Mouse (Mus musculus) urinary bladder, postnatal 36 days (tissue): ENCODE measurements around the gene Mfsd11.
"Not testable (repeated sequence)": the region's sequence is repeated elsewhere in the genome, so short reads cannot be mapped to it uniquely, and the experiment has no call there.

Experiments
- DNase-seq, 2 experiments: peaks; one replicate each; pipeline ENCODE4 v3.0.0; 2022; ENCODE audit warnings: low spot score in 2 of 2, mixed read lengths in 1 of 2

Gene Mfsd11

DNA sequence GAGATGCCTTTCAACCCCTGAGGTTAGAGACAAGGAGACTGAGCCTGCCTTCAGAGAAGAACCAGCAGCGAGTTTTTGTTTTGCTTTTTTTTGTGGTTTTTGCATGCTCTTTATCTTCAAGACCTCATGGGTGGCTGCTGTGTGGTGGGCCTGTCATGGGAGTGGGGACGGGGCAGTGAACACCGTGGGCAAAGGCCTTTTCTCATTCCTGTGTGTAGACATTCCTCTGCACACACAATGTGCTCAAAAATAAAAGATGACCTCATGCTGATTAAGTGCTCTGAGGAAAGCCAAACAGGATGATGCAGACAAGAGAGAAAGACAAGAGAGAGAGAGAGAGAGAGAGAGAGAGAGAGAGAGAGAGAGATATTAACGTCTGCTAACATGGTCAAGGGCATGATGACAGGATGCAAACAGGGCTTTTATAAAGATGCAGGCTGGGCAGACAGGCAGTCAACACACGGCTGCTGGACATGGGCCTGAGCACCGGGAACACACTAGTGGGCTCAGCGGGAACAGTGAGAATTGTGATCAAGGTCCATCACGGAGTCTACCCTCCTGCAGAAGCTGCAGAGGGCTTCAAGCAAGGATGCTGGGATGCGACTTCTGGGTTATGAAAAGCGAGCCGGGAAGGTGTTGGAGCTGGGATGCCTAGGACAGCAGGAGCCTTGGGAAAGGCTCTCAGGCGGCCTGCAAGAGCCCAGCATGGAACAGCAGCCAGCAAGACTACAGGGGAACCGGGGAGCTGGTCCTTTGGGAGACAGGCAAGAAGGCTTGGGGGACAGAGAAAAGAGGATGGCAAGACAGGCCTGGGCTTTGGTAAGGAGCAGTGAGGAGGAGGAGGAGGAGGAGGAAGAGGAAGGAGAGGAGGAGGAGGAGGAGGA lies 30.9 kb upstream of the Mfsd11 start:
- no peak for DNase-seq

- DNase-seq, result no peak
These were observed 30.0 kb upstream of the Mfsd11 start for GRCm38 (mm10) chr11:116822215-116822614.

GRCm38 (mm10) chr11:116822626-116823025 lies 29.6 kb upstream of the Mfsd11 start:
- DNase-seq, result no peak

- no peak for DNase-seq
These were observed 29.0 kb upstream of the Mfsd11 start for GRCm38 (mm10) chr11:116823255-116823654.

GRCm38 (mm10) chr11:116823885-116824284 lies 28.4 kb upstream of the Mfsd11 start:
- DNase-seq, result not testable (repeated sequence)

- no peak for DNase-seq
These were observed 27.0 kb upstream of the Mfsd11 start for GRCm38 (mm10) chr11:116825230-116825629.

DNA sequence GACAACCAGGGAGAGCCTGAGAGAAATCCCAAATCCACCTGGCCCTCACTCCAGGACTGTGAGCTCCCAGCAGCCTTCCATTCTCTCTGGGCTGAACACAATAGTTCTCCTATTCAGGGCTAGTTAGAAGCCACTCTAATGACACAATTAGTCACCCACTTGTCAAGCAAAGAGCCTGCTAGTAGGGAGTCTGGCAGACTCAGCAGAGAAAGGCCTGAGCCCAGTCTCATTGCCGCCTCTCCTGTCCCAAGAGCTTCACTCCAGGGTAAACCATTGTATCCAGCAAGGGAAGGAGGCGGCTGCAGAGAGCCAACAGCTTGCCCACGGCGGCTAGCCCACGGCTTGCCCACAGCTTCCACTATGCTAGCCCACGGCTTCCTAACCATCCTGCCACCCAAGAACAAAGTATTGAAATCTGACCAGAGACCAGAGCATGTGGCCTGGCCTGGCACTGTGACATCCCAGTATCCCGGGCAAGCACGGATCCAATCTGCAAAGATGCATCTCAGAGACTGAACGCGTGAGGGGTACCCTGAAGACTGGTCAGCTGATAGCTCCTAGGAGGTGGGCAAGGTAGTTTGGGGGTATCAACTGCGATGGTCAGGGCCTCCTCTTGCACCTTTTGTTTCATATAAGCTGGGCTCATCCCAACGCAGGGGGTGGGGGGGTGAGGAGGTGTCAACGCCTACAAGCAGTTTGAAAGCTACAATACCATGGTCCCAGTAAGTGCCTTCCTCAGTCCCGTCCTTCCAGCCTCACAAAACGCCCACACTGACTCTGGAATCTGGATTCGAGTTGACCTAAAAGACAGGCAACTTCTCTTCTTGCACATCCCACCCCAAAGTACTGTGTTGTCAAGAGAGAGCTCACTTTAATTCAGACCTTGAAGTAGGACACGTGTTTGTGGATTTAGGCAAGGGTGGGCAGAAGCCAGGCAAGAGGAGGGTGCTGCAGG lies 25.4 kb upstream of the Mfsd11 start:
- DNase-seq, result no peak

DNA sequence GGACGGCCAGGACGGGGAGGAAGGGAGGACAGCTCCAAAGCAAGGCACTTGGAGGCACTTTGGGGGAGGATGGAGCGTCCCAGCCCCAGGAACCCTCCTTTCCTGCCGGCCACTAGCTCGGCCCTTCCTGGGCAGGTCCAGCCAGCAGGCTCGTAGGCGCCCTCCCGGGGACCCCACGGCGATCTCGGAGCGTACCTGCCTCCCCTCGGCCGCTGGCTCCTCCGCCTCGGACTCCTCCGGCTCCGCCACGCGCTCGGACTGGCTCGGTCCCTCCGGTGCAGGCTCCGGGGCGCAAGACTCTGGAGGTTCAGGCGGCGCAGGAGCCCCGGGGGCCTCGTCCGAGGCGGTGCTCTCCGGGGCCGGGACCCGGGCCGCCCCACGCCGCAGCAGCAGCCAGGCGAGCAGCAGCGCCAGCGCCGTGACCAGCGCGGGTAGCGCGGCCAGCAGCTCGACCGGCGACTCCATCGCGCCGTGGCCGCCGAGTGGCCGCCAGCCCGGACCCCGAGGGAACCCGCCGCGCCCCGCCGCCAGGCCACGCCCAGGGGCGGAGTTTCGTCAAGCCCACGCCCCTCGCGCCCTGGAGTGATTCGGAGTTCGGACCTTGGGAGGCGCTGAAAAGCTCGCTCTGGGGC lies 24.6 kb upstream of the Mfsd11 start, which contains the start of gene Mxra7:
Gene Mxra7, minus strand, starts transcription at position 513 of the 632 bp plus-strand sequence.
- DNase-seq, result peak; percentile 79 to 83

GRCm38 (mm10) chr11:116832172-116832685 lies 20.0 kb upstream of the Mfsd11 start:
- peak in 1 of 2 experiments; percentile 43 for DNase-seq

- no peak for DNase-seq
These were observed 17.3 kb upstream of the Mfsd11 start for GRCm38 (mm10) chr11:116834954-116835353.

GRCm38 (mm10) chr11:116836283-116836682 lies 16.0 kb upstream of the Mfsd11 start:
- no peak for DNase-seq

DNA sequence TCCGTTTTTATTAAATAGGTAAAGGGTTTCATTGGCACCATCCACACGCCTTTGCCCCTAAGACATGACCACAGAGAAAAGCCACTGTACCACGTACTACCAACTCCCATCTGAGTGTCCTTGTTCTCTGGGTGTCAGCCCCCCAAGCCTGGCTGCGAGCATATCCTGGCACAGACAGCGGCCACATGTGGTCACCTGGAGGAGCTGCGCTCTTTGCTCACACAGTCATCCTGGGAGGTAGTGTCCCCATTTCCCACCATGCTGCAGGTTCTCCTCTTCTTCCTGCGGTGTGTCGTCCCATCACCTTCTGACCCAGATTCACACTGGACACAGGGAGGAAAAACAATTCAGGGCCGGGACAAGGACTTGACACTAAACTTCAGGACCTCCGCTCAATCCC lies 14.8 kb upstream of the Mfsd11 start:
- no peak for DNase-seq

DNA sequence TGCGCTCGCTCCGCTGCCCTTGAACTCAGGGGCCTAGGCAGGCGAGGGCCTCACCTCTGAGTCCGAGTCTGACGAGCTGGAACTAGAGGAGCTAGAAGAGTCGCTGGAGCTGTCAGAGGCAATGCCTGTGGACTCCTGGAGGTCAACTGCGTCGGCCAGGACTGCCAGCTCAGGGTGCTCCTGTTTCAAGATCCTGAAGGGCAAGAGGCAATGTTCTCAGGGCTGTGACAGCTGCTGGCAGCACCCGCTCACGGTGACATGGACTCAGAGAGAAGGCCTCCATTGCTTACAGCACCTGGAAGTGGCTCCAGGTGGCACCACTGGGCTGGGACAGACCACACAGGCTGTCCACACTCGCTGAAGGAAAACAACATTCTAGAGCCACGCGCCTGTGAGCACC lies 13.3 kb upstream of the Mfsd11 start:
- no peak for DNase-seq

GRCm38 (mm10) chr11:116839601-116840000 lies 12.6 kb upstream of the Mfsd11 start:
- DNase-seq, result no peak

DNA sequence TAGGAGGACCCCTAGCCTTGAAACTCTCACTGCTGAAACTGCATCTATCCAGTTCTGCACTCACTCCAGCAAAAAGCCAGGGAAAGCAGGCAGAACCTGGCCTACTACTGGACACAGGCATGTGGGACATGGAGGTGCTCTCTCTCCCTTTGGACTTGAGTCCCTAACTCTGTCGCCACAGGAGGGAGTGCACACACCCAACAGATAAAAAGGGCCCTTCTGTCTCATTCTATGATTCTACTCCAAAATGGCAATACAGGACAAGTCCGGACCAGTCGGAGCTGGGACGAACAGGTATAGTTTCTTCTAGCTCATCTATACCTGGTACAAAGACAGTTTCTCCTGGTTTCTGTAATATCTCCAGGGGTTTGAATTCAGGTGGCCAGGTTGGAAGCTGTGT lies 11.5 kb upstream of the Mfsd11 start:
- DNase-seq, result no peak

GRCm38 (mm10) chr11:116842531-116843260 lies 9.5 kb upstream of the Mfsd11 start:
- DNase-seq, result peak; percentile 39 to 55

DNA sequence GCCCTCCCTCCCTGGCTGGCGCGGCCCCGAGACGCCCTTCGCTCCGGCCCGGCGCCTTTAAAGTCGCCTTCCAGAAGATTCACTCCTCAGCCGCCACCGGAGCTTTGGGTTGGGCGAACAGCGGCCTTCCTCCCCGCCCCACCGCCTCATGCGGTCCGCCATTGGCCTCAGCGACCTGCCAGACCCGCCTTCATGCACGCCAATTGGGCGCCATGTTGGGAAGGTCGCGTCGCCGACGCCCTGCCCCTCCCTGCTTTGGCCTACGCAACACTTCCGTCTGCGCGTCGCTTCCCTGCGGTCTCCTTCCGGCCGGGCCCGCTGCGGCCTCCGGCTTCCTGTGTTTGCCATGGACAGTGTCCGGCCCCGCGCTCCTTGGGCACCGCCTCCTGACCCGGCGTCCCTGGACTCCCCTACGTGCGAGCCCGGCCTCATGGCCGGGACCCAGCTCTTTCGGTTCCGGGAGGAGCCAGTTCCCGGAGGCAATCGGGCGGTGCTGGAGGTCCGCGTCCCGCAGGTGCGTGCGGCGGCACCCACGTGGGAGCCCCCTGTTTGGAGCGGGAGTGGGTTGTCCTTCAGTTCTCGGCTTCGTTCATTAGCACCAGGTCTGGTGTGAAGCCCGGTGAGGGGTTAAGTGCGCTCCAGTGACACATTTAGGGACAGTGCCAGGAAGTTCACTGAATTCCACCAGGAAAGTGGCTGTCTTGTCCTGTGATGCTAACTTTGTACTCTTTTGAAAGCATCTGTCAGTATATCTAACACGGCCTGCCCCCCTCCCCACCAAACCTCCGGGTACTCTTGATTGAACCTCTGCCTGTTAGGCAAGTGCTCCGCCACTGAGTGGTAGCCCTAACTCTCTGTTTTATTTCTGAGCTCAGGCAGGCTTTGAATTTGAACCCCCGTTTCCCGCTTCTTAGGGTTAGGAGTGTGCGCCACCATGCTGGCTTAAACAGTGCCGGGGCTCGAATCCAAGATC lies 8.7 kb upstream of the Mfsd11 start, which contains the start of the genes Mettl23 and Jmjd6:
Gene Mettl23, plus strand, starts transcription at position 18 of the 973 bp plus-strand sequence.
Gene Jmjd6, minus strand, starts transcription at position 189 of the 973 bp plus-strand sequence.
- peak; percentile 94 to 98 for DNase-seq

GRCm38 (mm10) chr11:116846593-116847181 lies 5.6 kb upstream of the Mfsd11 start:
- no peak for DNase-seq
